Comparison of ENCODE assay signal across 7 mouse cellular contexts in genomic region chr1:160212703-160213669, GRCm38 (mm10). TPM values are rescaled to one million over a fixed set of nuclear protein-coding genes. Genes with fewer than 3 reads are reported as not detected.
A peak's percentile ranks its signal among the peaks of the same experiment; 100 is the strongest.
DNase-seq lines count a peak whose midpoint lies in the region; ATAC-seq lines count a peak whose summit lies in the region.

Gene Cacybp (minus strand): TSS chr1:160212875.

- peak within 1 kb of the TSS; percentile 93 for H3K4me3 ChIP-seq in intestine, embryonic 16.5 days (ENCODE audit: low read length)
- peak within 1 kb of the TSS; percentile 77 for H3K4me3 ChIP-seq in midbrain, embryonic 11.5 days (ENCODE audit: low read depth, low read length)

- H3K27me3 ChIP-seq in intestine, embryonic 16.5 days (replicated peaks; ENCODE audit: control insufficient read depth, insufficient read depth, low read length), result no peaks in the 10 kb centered on the region
- no peaks in the 10 kb centered on the region for H3K27me3 ChIP-seq in midbrain, embryonic 11.5 days (ENCODE audit: control insufficient read depth, insufficient read depth, low read length)

- peak; percentile 99 for ATAC-seq in intestine, embryonic 16.5 days
- ATAC-seq in midbrain, embryonic 11.5 days (ENCODE audit: low FRiP score), result peak; percentile 98

- H3K36me3 ChIP-seq in intestine, embryonic 16.5 days (ENCODE audit: control insufficient read depth, insufficient read depth, low read length), result no peaks in the 10 kb centered on the region
- H3K36me3 ChIP-seq in midbrain, embryonic 11.5 days (ENCODE audit: control insufficient read depth, insufficient read depth, low read length), result no peaks in the 10 kb centered on the region

- peak within 1 kb of the TSS; percentile 96 for H3K9ac ChIP-seq in intestine, embryonic 16.5 days (ENCODE audit: low read depth, low read length)
- H3K9ac ChIP-seq in midbrain, embryonic 11.5 days (ENCODE audit: low read length), result peak within 1 kb of the TSS; percentile 91

- peak within 1 kb of the TSS; percentile 99 for H3K27ac ChIP-seq in intestine, embryonic 16.5 days (ENCODE audit: low read length)
- peak within 1 kb of the TSS; percentile 95 for H3K27ac ChIP-seq in midbrain, embryonic 11.5 days (ENCODE audit: low read depth, low read length)

- H3K4me2 ChIP-seq in intestine, embryonic 16.5 days (ENCODE audit: low read depth, low read length), result peak within 1 kb of the TSS; percentile 70
- H3K4me2 ChIP-seq in midbrain, embryonic 11.5 days, result peak within 1 kb of the TSS; percentile 66

- under 1% methylated on average over 76 of the region's 76 CpGs for WGBS in intestine, embryonic 16.5 days
- WGBS in midbrain, embryonic 11.5 days, result under 1% methylated on average over 76 of the region's 76 CpGs

- H3K4me1 ChIP-seq in intestine, embryonic 16.5 days (ENCODE audit: control insufficient read depth, insufficient read depth, low read length), result peaks cover 9% of the 10 kb centered on the region
- peaks cover 17% of the 10 kb centered on the region for H3K4me1 ChIP-seq in midbrain, embryonic 11.5 days (ENCODE audit: control insufficient read depth, insufficient read depth, low read length)

- no peaks in the 10 kb centered on the region for H3K9me3 ChIP-seq in intestine, embryonic 16.5 days (ENCODE audit: control insufficient read depth, low read length)
- H3K9me3 ChIP-seq in midbrain, embryonic 11.5 days (ENCODE audit: control insufficient read depth, low read length), result no peaks in the 10 kb centered on the region

- peak; percentile 99 for DNase-seq in adrenal gland, adult 8-10 months
- DNase-seq in embryo, embryonic 9.5 days (ENCODE audit: extremely low spot score), result peak; percentile 100
- DNase-seq in gastrocnemius, postnatal 4 days (ENCODE audit: low spot score in 2 of 2), result peak; percentile 99 to 100
- DNase-seq in left cerebral cortex, postnatal 36 days (ENCODE audit: low spot score in 2 of 2), result peak; percentile 99 to 100
- DNase-seq in midbrain, embryonic 11.5 days (ENCODE audit: low spot score, missing footprints), result peak; percentile 100
- peak; percentile 100 for DNase-seq in skeletal muscle tissue, adult 2 months (ENCODE audit: low read depth, low spot score)

- intact Hi-C loops in left cerebral cortex, postnatal 36 days (cut with DNase I), result loop anchor here (2.0 to 10.0 kb wide), 2 partner anchors 18 to 502 kb away; partner anchors contain the start of gene Mrps14

RNA-seq across cellular contexts. Expression of gene Cacybp, which starts in this region (rescaled TPM):
- 100 to 1,000 TPM in 1 of 4 experiments, 10 to 100 TPM in 3; 69.2 to 118 (median 79.1) TPM for total RNA-seq in adrenal gland, adult 8-10 months (2022)
- 10 to 100 TPM; 56.1 to 57.7 TPM for total RNA-seq in gastrocnemius, postnatal 4 days (2021)
- polyA plus RNA-seq in intestine, embryonic 16.5 days (2015; fragmentation: Nextera tagmentation; extraction: Ambion mirVana), result 164 and 181 TPM in 2 replicates
- total RNA-seq in left cerebral cortex, postnatal 36 days (2021), result 10 to 100 TPM; 83.1 to 88.2 TPM
- 342 and 356 TPM in 2 replicates for polyA plus RNA-seq in midbrain, embryonic 11.5 days (2014; fragmentation: Nextera tagmentation; extraction: Ambion mirVana)

Comparison
In these comparisons a context has a peak if more than half of its experiments do, and no peak if none do; other contexts are left out.
1. Peak in every context shown above with its lines: DNase-seq, ATAC-seq, H3K4me3 ChIP-seq and H3K27ac ChIP-seq.